Mouse (Mus musculus) ovary, adult 18-20 months (tissue): ENCODE measurements around the gene Nyap1.
A peak's percentile ranks its signal among the peaks of the same experiment; 100 is the strongest.
"Not testable (repeated sequence)": the region's sequence is repeated elsewhere in the genome, so short reads cannot be mapped to it uniquely, and the experiment has no call there.

ENCODE experiments used
- DNase-seq: peaks from one replicate; pipeline ENCODE4 v3.0.0; 2022; ENCODE audit warnings: low spot score, mixed read lengths

Gene Nyap1

GRCm38 (mm10) chr5:137744197-137744596 is 2.8 kb upstream of the Nyap1 start:
- no peak for DNase-seq

DNA sequence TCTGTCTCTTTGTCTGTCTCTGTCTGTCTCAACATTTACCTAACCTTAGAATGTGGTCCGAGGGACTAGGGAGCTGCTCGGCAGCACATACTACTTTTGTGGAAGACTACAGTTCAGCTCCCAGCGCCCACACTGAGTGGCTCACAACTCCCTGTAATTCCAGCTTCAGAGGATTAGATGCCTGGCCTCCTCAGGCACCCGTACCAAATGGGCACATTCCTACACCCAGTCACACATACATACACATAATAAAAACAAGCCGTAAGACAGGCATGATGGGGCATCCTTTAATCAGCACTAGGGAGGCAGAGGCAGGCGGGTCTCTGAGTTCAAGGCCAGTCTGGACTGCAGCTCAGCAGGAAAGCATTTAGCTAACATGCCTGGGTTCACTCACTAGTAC is 1.4 kb upstream of the Nyap1 start:
- DNase-seq: no peak

GRCm38 (mm10) chr5:137742048-137742447 is 641 bp upstream of the Nyap1 start:
- DNase-seq: no peak

DNA sequence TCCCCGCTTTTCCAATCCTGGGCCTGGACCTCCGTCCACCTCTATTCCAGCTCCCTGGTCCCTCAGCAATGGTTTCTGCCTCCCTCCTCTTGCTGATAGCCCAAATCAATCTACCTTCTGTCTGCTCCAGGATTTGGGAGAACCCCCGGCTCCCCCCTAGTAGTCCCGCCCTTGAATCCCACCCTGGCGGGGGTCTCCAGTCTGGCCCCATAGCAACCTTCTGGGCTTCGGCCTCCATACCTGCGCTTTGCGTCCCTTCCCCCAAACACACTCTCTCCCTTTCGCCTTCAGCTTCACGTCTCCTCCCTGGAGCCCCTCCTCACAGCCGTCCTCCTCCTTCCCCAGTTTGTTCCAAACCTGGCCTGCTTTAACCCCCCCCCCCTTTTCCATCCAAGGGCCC is 901 bp downstream of the Nyap1 start:
- DNase-seq: no peak

GRCm38 (mm10) chr5:137739471-137739870 is 1.9 kb downstream of the Nyap1 start:
- DNase-seq: no peak

GRCm38 (mm10) chr5:137738516-137738915 is 2.9 kb downstream of the Nyap1 start:
- DNase-seq: no peak

DNA sequence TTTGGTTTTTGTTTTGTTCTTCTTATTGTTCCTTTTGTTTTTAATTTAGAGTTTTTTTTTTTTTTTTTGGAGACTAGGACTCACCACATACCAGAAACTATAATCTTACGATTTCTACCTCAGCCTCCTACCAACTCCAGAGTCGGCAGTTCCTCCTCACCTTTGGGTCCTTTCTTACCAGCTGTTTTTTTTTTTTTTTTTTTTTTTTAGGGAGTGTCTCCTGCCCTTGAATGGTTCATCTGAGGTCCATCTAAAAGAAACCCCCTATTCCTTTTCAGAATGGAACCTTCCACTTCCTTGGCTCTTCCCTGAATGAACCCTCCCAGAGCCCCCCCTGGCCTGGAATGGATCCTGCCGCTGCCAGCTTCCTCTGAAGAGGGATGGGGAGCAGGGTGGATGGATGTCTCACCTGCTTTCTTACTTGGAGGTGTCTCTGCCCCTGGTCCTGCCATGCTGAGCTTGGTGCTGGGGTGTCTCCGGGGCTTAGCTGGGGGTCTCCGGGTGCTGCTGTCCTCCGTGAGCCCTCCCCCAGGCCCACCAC is 3.9 kb downstream of the Nyap1 start:
- no peak for DNase-seq

DNA sequence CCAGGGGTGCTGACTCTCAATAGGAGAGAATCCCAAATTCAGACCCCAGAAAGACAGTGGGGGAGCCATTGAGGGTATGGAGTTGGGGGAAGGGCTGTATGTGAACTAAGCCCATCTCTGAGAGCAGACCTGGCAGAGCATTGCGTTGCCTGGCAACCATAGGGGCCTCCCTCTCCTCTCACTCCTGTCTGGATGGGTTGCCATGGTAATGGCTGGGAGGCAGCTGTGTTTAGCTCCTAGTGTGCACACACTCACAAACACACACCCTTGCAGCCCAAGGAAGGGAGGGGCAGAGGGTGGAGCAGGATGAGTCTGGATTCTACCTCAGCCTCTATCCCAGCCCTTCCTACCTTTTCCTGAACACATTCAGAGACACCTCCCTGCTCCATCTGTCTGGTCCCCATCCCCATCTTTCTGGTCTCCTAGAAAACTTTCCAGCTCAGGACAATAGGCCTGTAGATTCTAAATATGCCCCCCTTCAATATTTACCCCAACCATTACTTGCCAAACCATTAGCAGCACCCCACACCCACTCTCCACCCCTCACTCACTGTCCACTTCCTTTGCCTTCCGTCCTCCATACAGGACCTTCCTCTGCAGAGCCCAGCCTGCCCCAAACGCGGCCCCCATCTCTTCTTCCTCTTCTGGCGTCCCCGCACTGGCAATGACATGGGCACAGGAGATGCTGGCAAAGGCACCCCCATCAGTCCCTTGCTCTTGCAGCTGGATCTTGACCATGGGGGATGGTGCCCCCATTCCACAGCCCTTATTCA is 6.9 kb downstream of the Nyap1 start:
- DNase-seq: no peak

DNA sequence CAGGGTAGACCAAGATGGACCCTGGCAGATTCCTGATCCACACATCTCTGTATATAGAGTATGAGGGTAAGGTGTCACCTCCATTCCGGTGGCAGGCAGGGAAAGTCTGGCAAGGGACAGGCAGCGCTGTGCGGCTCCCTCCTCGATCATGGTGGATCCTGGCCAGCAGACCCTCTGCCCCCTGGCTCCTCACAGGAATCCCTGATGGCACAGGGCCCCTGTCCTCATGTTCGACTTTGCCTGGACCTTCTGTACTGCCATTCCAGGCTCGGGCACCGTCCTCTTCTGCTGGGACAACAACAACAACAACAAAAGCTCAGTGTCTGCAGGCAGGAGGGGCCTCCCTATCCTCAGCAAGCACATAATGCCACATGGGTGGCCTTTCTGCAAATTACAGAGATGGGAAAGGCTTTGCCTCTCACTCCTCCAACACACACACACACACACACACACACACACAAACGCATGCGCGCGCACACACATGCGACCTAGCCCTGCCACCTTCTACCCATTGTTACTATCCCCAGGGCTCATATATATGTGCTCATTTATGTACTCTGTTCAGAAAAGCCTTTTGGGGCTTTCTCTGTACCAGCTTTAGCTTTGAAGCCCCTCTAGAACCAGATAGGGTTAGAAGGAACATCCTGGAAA is 7.6 kb downstream of the Nyap1 start:
- no peak for DNase-seq

DNA sequence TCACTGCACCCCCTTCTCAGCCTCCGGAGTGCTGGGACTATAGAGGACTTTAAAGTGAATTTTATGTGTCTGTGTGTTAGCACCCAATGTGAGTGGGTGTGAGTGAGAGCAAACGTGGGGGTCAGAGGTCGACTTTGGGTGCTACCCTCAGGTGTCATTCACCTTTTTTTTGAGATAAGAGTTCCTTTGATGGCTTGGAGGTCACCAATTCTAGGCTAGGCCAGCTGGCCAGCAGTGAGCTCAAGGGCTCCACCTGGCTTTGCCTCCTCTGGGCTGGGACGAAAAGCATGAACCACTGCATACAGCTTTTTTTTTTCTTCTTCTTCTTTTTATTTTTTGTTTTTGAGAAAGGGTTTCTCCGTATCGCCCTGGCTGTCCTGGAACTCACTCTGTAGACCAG is 14.6 kb downstream of the Nyap1 start:
- no peak for DNase-seq

- no peak for DNase-seq
Measured at GRCm38 (mm10) chr5:137723840-137724239, 17.6 kb downstream of the Nyap1 start.

DNA sequence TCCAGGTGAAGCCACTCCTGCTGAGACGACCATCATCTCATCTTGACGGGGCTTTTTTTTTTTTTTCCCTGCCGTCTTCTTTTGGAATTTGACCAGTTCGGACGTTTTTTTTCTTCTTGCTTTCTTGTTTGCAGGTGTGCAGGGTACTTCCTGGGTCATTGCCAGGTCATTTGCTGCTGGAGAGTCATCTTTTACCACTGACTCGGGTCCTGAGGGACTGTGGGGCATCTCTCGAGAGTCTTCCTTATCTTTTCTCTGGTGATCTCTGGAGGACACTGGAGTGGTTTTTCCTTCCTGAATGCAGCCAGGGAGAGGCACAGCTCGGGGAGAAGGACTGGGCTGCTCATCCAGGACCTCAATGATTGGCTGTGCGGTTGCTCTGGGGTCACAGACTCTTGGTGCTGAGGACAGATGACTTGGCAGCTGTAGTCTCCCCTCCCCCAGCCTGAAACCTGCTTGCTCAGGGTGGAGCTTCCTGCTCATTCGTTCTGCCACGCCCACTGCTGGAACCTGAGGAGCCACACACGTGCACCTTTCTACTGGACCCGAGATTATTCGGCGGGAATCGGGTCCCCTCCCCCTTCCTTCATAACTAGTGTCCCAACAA is 20.7 kb downstream of the Nyap1 start:
- not testable (repeated sequence) for DNase-seq

- DNase-seq: no peak
Measured at GRCm38 (mm10) chr5:137719088-137719487, 22.3 kb downstream of the Nyap1 start.

DNA sequence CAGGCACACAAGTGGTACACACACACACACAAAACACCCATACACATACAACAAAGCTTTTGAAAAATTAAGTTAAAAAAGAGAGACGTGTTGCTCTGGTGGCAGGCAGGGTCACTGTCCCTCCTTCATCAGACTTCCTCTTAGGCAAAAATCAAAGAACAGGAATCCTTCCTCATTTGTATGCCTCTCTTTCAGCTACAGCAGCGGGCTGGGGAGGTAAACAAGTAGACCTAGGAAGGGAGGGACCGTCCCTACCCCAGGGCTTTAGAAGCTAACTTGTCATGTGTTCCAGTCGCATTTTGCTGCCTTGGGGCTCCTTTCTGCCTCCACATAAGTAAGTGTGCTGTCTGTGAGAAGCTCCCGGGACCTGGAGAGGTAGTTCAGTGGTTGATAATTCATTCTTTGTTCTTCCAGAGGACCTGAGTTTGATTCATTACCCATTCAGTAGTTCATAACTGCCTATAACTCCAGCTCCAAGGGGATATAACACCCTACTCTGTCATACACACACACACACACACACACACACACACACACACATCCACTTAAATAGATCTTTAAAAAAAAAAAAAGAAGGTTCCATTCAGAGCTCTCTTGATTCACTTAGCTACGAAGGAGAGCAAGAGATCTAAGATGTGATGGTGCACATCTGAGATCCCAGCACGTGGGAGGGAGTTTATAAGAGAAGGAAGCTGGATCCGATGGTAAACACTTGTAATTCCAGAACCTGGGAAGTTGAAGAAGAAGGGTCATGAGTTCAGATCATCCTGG is 23.2 kb downstream of the Nyap1 start:
- DNase-seq: no peak

DNA sequence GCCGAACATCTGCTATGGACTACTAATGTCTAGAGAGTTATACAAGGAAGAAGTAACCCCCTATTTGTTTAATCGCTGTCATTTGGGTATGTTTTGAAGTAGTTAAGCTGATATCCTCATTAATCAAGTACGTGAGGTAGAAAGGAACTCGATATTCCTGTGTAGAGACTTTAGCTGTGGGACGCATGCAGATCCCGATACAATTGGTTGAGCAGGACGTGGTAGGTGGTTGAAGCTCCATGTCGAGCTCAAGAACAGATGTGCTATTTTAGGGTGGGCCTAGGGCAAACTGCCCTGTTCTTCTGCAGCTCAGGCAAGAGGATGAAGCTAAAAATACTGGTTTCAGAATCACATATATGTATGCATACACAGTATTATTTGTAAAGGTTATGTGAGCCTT is 25.7 kb downstream of the Nyap1 start:
- no peak for DNase-seq

DNA sequence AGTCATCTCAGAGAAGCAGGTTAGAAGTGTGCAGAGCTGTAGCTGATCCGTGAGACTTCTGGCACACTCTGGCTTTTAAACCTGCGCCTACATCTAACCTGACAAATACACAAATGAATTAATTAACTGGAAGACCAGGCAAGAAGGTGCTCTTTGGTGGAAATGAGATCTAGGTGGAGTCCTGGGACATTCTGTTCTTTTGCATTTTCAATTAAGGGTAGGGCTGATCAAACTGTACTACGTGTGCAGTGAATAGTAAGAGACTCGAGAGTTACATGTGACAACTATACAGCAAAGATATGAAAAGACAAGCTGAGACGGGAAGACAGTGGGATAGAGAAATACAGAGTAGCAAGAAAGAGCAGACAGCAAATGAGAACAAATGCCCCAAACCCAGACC is 28.0 kb downstream of the Nyap1 start:
- DNase-seq: no peak

- peak; percentile 61 for DNase-seq
Measured at GRCm38 (mm10) chr5:137706913-137707633, 34.3 kb downstream of the Nyap1 start.

GRCm38 (mm10) chr5:137705242-137705641 is 36.2 kb downstream of the Nyap1 start:
- DNase-seq: no peak

DNA sequence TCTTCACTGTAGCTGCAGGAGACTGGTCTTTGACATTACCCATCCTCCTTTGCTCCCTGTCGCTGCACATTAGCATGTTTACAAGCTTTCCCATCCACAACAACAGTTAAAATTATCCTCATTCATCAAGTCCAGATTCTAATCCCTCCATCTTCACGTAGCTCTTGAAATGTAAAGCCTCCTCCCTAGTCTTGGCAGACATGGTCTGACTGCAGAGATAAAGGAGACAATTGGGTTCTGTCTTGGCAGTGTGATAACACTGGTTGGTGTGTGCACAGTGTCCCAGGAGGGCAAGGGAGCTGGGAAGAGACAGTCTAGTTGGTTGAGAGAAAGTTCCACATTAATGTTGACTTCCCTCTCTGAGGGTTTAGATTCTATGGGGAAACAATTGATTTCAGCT is 41.6 kb downstream of the Nyap1 start:
- DNase-seq: no peak

DNA sequence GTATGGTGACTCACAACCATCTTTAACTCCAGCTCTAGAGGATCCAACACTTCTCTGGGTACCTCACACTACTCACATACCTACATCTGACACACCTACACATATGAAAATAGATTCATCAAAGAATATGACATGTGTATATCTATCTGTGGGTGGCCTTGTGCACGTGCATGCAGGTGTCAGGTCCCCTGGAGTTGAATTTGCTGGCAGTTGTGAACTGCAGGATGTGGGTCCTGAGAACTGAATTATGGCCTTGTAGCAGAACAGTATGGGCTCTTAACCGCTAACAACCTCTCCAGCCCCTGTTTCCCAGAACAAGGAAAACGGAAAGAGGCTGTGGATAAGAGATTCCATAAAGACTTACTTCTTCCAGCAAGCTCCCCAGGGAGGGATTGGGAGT is 42.3 kb downstream of the Nyap1 start:
- DNase-seq: no peak

GRCm38 (mm10) chr5:137695930-137696329 is 45.5 kb downstream of the Nyap1 start:
- no peak for DNase-seq

DNA sequence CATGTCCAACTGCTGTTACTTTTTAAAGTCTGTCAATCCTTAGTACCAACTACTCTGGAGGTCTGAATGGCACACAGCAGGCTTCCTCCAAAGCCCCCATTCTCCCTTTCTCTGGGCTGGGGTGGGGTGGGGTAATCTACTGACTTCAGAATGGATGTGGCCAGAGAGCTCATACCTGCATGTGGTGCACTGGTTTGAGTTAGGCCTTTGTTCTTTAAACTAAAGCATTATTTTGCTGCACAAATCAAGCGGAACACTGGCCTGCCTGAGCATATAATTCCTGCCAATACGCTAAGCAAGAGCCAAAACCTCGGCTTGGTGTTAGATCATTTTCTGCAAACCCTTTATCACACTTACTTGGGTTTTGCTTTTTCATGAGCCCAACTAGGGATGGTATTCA is 46.6 kb downstream of the Nyap1 start:
- DNase-seq: no peak
